Mouse (Mus musculus) megakaryocyte, embryonic 14.5 days (primary cell): ENCODE measurements around the gene Slc22a20. TPM values are rescaled to one million over a fixed set of nuclear protein-coding genes. Genes with fewer than 3 reads are reported as not detected.

ENCODE experiments used
- H3K27me3 ChIP-seq: replicated peaks from 2 replicates; pipeline ENCODE3; 2012; ENCODE audit warnings: inconsistent platforms
- H3K36me3 ChIP-seq: replicated peaks from 2 replicates; pipeline ENCODE3; 2012; ENCODE audit warnings: low read length, inconsistent platforms, mixed read lengths
- H3K4me1 ChIP-seq: 2 replicates; pipeline ENCODE4 v1.6.1; 2012; ENCODE audit warnings: inconsistent platforms
- H3K4me3 ChIP-seq: replicated peaks from 2 replicates; pipeline ENCODE3; 2012; ENCODE audit warnings: moderate library complexity, mild to moderate bottlenecking, inconsistent platforms
- H3K9me3 ChIP-seq: 2 replicates; pipeline ENCODE4 v1.6.1; 2012; ENCODE audit warnings: inconsistent platforms
- FLI1 ChIP-seq: IDR thresholded peaks from 2 replicates; pipeline ENCODE4 v1.6.1; 2012; ENCODE audit warnings: low read length, inconsistent platforms, mixed read lengths
- GATA1 ChIP-seq: IDR thresholded peaks from 3 replicates; pipeline ENCODE4 v1.6.1; 2012; ENCODE audit warnings: mixed read lengths, low read length, inconsistent platforms, borderline replicate concordance
- polyA plus RNA-seq: library from polyadenylated mRNA; stranded (reverse); fragments of >175 nt; gene quantifications from 2 replicates; pipeline ENCODE4 v1.2.3, GENCODE M21; 2012; ENCODE audit warnings: low replicate concordance; ENCODE audit not compliant: insufficient read depth

Gene Slc22a20
- polyA plus RNA-seq, 1 experiment = not detected

DNA sequence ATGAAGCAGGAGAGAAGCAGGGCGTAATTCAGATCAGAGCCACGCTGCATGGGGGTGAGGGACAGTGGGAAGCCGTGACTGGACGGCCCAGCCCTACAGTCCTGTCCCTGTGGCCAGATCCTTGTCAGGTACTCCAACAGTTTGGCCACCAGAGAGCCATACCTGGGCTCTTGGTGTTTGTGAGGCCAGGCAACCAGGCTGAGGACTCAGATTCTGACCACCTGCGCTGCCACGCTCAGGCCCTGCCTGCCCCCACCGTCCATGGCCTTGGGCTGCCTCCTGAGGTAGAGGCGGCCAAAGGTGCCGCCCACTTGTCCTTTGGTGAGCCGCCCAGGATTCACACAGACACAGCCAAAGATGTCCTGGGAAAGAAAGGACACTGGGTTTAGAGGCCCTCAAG, 45.3 kb downstream of the Slc22a20 start:
- Histone ChIP-seq H3K27me3 (peaks cover 1% of the 10 kb centered on the region), H3K4me3 (no peak overlapping the region), H3K36me3 (peaks cover 65% of the 10 kb centered on the region), H3K9me3 (no peaks in the 10 kb centered on the region), H3K4me1 (peaks cover 77% of the 10 kb centered on the region)
- no peak for TF ChIP-seq GATA1
- TF ChIP-seq FLI1 = no peak

DNA sequence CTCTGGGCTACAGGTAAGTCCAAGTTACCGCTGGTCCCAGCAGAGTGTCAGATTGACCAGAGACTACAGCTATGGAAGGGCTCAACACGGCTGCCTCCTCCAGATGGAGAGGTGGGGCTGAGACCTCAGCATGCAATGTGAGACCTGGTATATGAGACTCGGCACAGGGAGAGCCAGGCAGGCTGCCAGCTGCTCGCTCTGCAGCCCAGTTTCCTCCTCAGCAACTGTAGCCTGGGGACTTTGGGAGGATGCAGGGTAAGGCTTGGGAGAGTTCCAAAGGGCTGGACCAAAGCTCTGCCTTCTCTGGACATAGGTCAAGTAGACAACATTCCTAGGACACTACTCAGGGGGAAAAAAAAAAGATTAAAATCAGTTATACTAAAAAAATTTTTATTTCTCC, 45.8 kb downstream of the Slc22a20 start:
- Histone ChIP-seq H3K4me1 (peaks cover 77% of the 10 kb centered on the region), H3K27me3 (peaks cover 6% of the 10 kb centered on the region), H3K36me3 (peaks cover 60% of the 10 kb centered on the region), H3K4me3 (no peak overlapping the region), H3K9me3 (no peaks in the 10 kb centered on the region)
- TF ChIP-seq FLI1 (no peak), GATA1 (no peak)

GRCm38 (mm10) chr19:5939715-5940114, 46.2 kb downstream of the Slc22a20 start:
- H3K36me3 ChIP-seq = peaks cover 55% of the 10 kb centered on the region
- H3K4me1 ChIP-seq = peaks cover 77% of the 10 kb centered on the region
- no peak overlapping the region for H3K4me3 ChIP-seq
- peaks cover 11% of the 10 kb centered on the region for H3K27me3 ChIP-seq
- no peaks in the 10 kb centered on the region for H3K9me3 ChIP-seq
- TF ChIP-seq FLI1 = no peak
- TF ChIP-seq GATA1 = no peak

DNA sequence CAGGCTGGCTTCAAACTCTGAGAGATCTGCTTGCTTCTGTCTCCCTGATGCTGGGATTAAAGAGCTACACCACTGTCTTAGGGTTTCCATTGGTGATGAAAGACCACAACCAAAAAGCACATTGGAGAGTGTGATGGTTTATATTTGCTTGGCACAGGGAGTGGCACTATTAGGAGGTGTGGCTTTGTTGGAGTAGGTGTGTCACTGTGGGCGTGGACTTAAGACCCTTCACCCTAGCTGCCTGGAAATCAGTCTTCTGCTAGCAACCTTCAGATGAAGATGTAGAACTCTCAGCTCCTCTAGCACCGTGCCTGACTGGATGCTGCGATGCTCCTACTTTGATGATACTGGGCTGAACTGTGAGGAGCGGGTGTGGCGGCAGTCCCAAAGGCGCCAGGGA, 47.4 kb downstream of the Slc22a20 start:
- Histone ChIP-seq H3K4me3 (no peak overlapping the region), H3K36me3 (peaks cover 43% of the 10 kb centered on the region), H3K9me3 (no peaks in the 10 kb centered on the region), H3K4me1 (peaks cover 77% of the 10 kb centered on the region), H3K27me3 (peaks cover 17% of the 10 kb centered on the region)
- no peak for TF ChIP-seq GATA1
- TF ChIP-seq FLI1 = no peak

DNA sequence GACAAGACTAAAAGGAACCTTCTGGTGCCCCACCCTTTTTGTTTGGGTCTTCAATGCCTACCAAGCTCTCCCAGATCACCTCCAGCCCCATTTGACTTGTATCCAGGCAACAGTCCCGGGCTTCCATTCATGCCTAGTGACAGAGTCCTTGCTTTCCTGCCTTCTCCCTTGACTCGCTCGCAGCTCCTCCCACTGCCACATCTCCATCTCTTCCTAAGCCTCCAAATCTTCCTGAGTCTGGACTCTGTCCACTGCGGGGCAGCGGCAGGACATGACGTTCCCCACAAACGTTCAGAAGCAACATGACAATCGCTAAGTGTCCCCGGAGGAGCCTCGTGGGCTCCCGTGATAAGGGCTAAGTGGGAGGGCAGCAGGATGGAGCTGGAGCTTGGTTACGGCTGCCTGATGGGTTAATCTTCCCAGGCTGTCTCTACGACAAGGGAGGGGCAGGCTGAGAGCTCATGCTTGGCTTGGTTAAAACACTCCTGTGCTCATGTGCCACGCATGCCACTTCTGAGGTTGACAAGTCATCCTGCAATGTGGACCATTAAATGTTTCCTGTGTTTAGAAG, 48.0 kb downstream of the Slc22a20 start:
- peaks cover under 1% of the 10 kb centered on the region; the same call in 1 of the 2 replicates for H3K9me3 ChIP-seq
- TF ChIP-seq FLI1 (no peak), GATA1 (no peak)
- peaks cover 71% of the 10 kb centered on the region for H3K4me1 ChIP-seq
- peak overlapping the region; percentile 85 for H3K4me3 ChIP-seq
- peaks cover 37% of the 10 kb centered on the region for H3K36me3 ChIP-seq
- H3K27me3 ChIP-seq = peaks cover 20% of the 10 kb centered on the region

DNA sequence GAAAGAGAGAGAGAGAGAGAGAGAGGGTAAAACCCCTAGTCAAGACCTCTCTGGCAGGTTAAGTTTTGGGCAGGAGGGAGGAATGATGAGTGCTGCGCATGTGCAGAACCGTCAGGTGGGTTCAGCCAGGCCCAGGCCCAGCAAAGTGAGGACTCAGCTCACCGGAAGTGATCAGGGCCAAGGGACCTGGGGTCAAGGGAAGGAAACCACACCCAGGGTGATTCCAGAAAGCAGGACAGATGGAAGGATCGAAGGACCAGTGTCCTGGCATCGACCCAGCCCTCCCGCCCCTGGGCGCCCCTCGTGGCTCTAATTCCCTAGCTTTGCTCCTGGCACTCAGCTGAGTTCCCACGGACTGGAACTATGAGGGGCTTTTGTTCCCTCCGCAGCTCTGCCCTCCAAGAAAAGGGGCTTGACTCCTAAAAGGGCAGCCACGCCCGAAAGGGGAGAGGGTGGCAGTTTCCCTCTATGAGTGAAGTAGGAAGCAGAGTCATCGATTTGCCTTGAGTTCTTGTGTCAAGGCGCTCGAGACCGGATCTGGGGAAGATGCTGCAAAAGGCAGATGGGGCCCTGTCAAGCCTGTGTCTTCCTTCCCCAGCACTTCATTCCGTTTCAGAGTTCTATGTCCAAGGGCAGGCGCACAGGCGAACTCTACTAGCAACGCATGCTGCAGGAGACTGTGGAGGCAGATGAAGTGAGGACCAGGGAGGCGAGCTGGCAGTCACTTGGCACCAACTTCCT, 48.7 kb downstream of the Slc22a20 start:
- no peak for TF ChIP-seq FLI1
- TF ChIP-seq GATA1 = no peak
- Histone ChIP-seq H3K4me1 (peaks cover 65% of the 10 kb centered on the region), H3K9me3 (peaks cover 2% of the 10 kb centered on the region; the same call in 1 of the 2 replicates), H3K27me3 (peaks cover 21% of the 10 kb centered on the region), H3K4me3 (peak overlapping the region; percentile 85), H3K36me3 (peaks cover 31% of the 10 kb centered on the region)

GRCm38 (mm10) chr19:5935691-5936090, 50.3 kb downstream of the Slc22a20 start:
- Histone ChIP-seq H3K36me3 (peaks cover 17% of the 10 kb centered on the region), H3K27me3 (peaks cover 23% of the 10 kb centered on the region), H3K4me1 (peaks cover 74% of the 10 kb centered on the region), H3K4me3 (no peak overlapping the region), H3K9me3 (peaks cover 2% of the 10 kb centered on the region; the same call in 1 of the 2 replicates)
- TF ChIP-seq FLI1 (no peak), GATA1 (no peak)

GRCm38 (mm10) chr19:5935266-5935665, 50.7 kb downstream of the Slc22a20 start:
- H3K4me3 ChIP-seq = no peak overlapping the region
- H3K27me3 ChIP-seq = peaks cover 23% of the 10 kb centered on the region
- H3K36me3 ChIP-seq = peaks cover 12% of the 10 kb centered on the region
- peaks cover 2% of the 10 kb centered on the region; the same call in 1 of the 2 replicates for H3K9me3 ChIP-seq
- TF ChIP-seq FLI1 = no peak
- no peak for TF ChIP-seq GATA1
- H3K4me1 ChIP-seq = peaks cover 75% of the 10 kb centered on the region

- Histone ChIP-seq H3K4me1 (peaks cover 71% of the 10 kb centered on the region), H3K9me3 (peaks cover 2% of the 10 kb centered on the region; the same call in 1 of the 2 replicates), H3K27me3 (peaks cover 26% of the 10 kb centered on the region), H3K4me3 (peak overlapping the region; percentile 16), H3K36me3 (no peaks in the 10 kb centered on the region)
- TF ChIP-seq GATA1 (no peak), FLI1 (no peak)
Measured at GRCm38 (mm10) chr19:5929634-5930596, 56.0 kb downstream of the Slc22a20 start.
